Mouse (Mus musculus) lung, postnatal 10 days (tissue): ENCODE results near the gene Oxa1l.
"Not testable (repeated sequence)": the region's sequence is repeated elsewhere in the genome, so short reads cannot be mapped to it uniquely, and the experiment has no call there.

Experiments
- DNase-seq: peaks from one replicate; pipeline ENCODE4 v3.0.0; 2021

The Oxa1l gene

DNA sequence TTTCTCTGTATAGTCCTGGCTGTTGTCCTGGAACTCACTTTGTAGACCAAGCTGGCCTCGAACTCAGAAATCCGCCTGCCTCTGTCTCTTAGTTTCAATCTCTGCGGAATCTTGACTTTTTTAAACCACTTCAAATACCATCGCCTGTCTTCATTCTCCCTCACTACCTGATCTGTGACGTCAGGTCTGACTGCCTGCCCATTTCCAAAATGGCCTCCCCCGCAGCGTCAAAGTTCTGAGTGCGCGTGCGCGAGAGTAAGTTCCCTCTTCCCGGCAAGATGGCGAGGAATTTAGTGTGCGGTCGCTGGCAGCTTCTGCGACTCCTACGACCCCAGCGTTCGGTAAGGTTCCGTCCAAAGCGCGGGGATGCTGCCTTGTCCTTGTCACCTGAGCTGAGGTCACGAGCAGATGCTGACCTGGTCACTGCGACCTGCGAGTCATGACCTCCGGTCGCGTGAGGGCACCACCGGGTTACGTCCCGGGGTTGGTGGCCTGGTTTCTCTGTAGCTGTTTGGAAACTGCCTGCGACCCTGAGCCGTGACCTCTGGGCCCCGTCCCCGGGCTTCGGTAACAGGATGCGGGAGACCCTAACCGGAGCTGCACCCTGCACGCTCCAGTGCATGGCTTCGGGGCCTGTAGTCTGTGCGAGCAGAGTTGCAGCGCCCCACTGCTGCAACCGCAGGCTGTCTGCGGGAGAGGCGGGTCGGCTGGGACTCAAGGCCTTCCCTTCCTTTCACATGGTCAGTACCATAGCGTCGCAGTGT, at the start of gene Oxa1l:
TSS of gene Oxa1l (plus strand) at position 258 of the 764 bp plus-strand sequence.
- DNase-seq, result peak; percentile 98

DNA sequence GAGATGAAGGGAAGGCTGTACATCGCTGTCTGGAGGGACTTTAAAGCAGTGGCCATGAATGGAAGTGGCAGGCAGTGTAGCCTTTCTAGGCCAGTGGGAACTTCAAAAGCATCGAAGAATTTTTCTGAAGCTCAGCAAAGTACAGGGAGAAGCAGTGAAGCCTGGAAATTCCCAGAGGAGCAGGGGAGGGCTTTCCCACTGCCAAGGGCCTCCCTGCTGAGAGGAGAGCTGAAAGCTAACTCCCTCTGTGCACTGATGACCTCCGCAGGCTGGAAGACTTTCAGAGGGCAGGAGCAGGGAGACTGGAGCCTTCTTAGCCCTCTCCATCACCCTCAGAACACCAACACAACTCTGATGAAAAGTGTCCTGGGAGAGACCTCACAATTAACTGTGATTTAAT, 48.9 kb upstream of the Oxa1l start:
- DNase-seq, result no peak

DNA sequence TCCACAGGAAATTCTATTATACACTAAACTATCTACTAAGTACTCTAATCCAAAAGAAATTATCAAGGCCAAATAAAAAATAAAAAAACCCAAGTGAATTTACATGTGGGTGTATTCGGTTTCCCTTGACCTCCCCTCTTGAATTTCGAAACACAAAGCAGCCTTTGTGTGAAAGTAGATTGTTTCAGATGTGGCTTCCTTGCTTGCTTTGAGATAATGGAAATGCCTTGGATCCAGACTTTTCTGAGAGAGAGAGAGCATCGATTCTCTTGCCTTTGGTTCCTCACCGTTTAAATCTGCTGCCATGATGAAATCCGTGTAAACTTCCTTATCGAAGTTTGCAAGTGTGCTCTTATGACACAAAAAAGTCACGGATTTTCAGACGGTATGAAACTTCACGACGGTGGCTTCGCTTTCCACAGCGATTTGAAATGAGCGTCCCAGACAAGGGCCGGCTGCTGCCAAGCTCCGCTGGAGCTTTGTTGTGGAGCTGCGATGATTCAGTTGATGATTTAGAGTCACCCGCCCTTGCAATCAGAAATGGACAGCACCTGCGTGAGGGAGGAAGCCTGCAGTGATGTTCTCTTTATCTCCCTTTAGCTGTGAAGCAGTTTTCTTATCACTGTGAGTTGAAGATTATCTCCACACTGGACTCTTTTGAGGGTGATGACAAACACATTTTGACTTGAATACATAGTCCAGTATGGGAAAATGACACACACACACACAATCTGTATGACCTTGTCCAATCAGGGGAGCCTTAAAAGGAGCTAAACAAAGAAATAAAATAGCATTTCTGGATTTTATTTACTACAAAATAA, 38.9 kb upstream of the Oxa1l start:
- DNase-seq, result no peak

DNA sequence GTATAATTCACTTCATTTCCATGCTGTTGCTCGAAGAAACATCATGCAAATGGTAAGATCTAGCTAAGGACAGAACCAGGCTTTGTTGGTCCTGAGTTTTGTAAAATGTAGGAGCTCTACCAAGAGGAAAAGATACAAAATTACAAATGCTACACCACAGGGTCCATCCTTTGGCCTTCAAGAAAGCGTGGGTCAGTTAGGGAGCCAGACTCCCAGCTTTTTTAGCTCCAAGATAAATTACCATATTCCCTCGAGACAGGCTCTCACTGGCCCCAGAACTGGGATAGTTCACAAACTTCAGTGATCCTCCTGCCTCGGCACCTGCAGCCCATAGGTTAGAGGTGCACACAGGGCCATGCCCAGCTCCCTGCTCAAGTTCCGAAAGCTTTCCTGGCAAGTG, 36.1 kb upstream of the Oxa1l start:
- no peak for DNase-seq

DNA sequence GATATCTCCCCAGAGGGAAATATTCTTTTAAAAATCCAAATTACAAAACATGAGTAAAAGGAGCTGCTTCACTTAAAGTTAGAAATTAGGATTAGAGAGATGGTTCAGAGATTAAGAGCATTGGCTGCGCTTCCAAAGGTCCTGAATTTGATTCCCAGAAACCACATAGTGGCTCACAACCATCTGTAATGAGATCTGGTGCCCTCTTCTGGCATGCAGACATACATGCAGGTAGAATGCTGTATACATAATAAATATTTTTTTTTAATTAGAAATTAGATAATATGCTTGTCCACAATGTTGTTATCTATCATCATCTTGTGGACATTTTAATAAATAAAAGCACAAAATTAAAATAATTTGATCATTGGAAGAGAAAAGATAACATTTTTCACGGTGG, 32.1 kb upstream of the Oxa1l start:
- DNase-seq, result no peak

DNA sequence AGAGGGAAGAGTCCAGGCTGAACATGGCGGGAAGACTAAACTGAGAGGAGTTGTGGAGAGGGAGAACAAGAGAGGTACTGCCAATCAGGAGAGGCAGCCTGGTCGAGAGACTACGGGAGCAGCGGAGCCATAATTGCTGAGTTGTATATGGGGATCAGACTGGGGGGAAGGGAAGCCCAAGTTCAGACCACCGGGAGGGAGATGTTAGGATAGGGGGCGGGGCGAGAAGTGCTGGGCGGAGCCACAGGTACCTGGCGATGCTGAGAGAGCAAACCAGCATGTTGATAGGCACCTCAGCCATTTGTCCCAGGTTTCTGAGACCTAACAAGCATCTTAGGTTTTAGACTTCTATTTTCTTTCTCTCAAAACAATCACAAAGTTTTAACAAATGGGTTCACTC, 31.4 kb upstream of the Oxa1l start:
- no peak for DNase-seq

DNA sequence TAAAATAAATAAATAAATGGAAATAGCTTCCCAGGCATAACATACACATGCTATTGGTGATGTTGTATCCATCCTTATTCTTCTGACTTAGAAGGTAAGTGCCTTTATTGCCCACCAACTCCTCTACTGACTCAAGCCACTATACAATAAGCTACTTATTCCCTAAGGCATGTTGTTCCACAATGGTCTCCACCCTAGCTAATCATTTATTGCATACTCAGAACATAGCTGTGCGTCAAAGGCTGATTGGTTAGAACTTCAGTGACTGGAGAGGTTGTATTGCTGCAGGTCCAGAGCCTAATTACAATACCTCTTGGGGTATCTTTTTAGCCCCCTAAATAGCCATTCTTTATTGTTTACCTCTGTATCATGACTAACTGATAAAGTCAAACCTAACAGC, 29.5 kb upstream of the Oxa1l start:
- no peak for DNase-seq

DNA sequence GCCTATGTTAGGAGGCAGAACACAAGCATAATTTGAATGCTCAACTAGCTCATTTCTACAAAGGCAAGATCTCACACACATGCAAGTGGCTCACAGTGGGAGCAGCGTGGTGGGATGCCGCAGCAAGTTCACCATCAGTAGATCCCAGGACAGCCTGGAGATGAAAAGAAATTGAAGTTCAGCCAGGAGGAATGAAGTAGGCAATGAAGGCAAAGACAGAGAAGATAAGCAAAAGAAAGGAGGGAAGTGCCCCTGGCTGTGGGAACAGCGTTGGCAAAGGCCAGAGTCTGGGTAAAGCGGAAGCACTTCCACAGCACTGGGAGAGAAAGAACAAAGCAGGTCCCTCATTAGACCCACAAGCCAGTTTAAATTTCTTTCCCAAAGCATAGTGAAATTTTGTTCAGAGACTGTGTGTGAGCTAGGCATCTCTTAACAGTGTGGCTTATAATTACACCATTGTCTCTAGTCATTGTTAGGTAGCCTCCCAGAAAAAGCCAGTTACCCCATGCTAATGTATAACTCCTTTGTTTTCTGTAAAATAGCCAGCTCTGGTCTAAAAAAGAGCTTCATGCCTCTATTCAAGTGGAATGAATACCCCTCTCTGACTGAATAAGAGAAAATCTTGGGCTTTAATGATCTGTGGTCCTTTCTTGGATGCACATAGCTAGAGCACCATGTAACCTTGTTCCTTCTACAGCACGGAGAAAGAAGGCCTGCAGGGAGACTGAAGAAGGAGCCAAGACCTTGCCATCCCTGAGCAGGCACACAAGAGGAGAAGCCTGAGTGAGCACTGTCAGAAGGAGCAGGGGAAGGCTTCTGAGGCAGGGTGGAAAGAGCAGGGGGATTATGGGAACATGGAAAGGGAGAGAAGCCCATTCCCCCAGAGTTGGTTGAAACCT, 28.2 kb upstream of the Oxa1l start:
- DNase-seq, result no peak

DNA sequence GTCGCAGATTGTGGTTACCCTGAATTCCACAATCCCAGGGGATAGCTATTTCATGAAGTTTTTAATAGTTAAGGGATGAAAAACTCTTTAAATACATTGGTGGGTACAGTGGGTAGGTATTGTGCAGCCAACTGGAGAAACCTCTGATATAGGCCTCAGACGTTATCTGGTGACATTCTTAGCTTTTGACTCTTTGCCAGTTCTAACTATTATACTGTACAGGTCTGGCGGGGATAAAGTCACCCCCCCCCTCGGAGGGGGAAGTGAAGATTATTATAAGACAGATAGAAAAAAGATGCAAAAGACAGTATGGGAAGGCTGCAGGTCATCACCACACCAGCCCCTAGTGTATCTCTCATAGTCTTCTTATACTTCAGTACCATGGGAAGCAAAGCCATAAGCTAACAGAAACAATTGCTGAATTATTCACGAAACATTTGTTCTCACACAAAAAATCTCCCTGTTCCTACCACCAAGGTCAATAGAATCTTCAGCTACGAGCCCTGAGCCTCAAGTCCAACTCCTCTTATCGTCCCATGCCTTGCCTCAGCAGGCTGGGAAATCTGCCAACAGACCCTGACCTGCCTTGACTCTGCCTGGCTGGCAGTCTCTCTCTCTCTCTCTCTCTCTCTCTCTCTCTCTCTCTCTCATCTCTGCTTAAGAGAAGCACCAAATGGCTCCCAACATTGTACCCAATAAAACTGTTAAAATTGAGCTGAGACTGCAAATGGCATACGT, 27.0 kb upstream of the Oxa1l start:
- DNase-seq, result peak; percentile 14

DNA sequence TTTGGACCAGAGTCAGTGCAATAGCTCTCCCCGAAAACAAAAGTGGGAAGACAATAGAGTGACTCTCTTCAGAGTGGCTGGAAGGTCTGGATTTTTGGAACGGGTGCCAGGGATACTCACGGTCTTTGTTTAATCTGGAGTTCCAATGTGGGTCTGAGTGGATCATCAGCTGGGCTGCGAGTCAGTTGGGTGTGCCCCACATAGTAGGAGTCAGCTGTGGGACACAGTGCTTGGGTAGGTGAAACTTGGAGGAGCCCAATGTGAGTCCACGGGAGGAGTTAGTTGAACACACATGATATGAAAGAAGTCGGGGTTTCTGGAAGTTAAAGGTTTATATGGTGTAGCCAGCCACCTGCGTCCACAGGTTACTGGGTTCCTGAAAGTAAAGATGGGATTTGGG, 19.8 kb upstream of the Oxa1l start:
- no peak for DNase-seq

DNA sequence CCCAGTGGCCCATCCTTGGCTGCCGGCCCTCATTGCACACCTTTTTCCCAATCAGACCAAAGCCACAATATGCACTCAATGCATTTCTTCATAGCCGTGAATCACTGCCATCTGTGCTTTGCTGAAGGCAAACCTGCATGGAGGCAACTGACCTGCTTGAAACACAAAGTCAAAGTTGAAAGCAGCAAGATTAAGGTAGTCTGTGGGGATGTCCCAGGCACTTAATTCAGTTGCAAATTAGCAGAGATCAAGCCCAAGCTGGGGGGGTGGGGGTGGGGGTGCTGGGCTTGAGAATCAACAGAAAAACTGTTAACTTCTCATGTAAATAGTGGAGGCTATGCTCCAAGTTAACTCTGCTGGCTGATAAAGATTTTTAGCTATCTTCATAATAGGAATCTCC, 18.8 kb upstream of the Oxa1l start:
- not testable (repeated sequence) for DNase-seq

DNA sequence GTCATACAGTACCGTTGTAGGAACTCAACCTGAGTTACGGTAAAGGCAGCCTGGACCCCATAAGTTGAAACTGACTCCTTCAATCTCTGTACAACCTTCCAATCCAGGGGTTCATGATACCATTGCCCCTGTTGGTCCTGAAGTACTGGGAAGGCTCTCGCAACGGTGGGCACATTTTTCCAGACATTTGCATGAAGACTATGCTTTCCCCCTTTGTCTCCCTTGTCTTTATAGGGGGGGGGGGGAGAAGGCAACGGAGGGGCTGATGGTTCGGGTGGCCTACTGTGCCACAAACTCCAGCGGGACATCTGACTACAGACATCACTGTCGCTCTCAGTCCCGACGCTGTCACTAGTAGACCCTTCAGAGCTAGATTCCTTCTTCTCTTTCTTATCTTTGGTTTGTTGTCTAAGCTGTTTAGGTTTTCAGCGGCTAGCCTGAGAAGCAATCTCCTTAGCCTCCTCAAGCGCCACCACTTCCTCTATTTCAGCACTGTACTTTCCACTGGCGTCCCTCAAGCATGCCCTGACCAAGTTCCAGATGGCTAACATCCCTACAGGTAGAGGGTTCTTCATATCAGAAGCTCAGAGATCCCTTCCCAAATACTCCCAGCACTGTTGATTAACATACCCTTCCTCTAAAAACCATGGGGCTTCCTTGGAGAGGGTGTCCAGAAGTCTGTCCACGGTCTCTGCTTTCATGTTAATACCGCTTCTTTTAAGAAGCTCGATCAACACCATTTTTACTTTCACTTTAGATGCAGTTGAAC, 9.7 kb upstream of the Oxa1l start:
- not testable (repeated sequence) for DNase-seq

DNA sequence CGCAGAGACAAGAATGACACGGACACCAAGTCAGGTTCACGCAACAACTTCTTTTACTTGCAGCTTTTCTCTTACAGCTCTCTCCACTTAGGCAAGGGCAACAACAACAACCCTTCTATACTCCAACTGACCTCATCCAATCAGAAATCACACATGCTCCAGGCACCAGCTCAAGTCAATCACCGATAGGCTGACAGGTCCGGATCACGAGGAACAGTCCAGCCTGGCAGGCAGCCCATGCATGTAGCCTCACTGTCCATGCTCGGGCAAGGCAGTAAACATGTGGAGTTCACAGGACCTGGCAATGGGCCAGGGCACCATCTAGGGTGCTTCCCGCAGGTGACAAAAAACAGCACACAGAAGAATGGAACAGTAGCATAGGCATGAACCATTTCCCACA, 8.3 kb upstream of the Oxa1l start:
- DNase-seq, result no peak

DNA sequence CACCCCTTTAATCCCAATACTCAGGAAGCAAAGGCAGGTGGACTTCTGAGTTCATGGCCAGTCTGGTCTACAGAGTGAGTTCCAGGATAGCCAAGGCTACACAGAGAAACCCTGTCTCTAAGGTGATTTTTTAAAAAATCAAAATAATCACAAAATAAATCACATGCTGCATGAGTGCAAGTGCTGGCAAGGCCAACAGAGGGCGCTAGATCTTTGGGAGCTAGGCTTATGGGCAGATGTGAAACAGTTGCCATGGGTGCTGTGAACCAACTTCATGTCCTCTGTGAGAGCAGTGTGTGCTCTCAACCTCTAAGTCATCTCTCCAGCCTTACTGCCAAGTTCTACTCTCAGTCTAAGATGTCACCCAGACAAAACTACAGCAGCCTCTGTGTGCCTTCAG, 6.2 kb upstream of the Oxa1l start:
- no peak for DNase-seq

DNA sequence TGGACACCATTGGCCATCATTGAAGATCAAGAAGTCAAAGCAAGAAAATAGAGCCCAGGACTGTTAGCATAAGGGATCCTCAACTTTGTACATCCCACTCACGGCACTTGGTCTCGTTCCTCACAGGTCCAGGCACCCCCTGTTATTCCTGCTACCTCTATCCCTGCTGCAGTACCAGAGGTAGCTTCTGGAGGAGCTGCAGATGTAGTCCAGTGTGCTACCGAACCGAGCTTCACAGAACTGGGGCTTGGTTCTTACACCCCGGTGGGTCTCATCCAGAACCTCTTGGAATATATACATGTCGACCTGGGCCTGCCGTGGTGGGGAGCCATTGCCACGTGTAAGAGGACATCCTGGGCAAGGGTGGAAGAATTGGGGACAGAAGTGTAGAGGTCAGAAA, 2.5 kb downstream of the Oxa1l start:
- no peak for DNase-seq

DNA sequence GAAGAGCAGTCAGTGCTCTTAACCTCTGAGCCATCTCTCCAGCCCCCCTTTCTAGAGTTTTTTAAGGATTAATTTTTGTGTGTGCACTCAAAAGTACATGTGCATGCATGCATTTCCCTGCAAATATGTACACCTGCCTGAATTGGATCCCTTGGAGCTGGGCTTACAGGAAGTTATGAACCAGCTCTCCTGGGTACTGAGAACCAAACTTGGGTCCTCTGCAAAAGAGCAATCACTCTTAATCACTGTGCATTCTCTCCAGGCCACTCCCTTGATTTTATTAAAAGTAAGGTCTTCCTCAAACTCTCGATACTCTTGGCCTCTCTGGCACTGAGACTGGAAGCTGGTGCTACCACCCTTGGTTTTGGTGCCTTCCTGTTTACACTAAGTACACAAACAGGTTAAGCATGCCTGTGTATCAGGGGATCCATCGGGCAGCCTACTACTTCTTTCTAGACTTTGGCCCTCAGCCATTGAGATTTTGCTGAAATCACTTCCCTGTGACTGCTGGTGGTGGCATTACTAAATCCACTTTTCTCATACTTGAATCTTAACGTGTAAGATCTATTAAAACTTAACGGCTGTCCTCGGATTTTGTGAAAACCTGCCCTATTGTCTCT, 4.5 kb downstream of the Oxa1l start:
- no peak for DNase-seq

DNA sequence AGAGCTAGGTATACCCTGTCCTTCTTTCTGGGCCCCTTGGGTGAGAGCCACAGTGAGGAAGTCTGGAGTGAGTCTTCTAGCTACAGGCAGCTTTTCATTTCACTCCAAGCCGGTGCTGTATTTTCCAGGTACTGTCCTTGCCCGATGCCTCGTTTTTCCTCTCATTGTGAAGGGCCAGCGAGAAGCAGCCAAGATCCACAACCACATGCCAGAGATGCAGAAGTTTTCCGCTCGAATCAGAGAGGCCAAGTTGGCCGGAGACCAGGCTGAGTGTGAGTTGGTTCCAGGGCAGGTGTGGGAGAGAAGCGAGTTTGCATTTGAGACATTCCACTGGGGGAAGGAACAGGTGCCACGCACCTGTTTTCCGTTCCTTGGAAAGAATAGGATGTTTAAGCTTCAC, 5.9 kb downstream of the Oxa1l start:
- DNase-seq, result no peak

DNA sequence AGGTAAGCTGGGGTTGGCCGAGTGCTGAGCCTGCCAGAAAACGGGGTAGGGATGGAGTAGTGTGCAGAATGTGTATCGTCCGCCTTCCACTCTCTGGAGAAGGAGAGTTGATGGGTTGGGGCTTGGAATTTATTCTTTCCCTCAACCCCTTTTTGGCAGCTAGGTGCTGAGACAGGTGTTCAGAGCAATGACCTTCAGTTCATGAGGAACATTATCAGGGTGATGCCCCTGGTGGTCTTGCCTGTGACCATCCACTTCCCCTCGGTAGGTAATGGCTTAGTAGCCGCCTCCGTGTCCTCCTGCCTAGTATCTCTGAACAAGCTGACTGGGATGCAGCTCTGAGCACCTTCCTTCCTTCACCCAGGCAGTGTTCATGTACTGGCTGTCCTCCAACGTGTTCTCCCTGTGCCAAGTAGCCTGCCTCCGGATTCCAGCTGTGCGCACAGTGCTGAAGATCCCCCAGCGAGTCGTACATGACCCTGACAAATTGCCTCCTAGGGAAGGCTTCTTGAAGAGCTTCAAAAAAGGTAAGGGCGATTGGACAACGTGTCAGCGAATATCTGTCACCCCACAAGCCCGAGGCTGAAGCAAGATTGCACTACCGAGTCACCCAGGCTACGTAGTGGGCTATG, 6.9 kb downstream of the Oxa1l start:
- DNase-seq, result no peak

DNA sequence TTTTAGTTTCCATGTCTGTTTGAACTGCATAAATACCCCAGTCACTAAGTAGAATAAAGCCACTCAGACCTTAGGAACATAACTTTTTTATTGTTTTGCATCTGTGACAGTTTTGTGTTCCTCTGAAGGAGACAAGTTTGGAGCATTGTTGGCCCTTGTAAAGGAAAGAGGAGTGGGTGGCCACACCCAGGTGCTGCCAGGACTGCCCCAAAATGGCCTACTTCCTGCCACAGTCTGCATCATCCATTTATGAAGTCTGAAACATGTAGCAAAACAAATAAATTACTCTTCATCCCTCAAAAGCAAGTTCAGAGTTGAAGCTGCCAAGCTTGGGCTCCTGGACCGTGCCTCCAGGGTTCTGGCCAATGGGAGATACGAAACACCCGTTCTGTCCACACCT, 8.7 kb downstream of the Oxa1l start:
- DNase-seq, result no peak

DNA sequence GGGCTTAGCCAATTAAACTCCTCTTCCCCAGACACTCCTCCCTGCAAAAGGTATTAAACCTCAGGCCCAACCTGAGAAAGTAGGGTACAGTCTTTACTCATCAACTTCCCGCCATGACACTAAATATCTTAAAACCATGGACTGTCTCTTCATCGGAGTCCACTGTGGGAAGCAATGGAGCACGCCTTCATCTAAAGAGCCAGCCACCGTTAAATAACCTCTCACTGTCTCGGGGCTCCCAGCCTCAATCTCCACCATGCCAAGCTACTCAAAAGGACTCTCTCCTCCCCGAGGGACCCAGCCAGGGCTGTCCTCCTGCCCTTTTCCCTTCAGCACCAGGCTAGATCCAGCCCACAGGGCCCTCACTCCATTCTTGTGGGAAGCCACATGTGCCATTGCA, 10.0 kb downstream of the Oxa1l start:
- no peak for DNase-seq

DNA sequence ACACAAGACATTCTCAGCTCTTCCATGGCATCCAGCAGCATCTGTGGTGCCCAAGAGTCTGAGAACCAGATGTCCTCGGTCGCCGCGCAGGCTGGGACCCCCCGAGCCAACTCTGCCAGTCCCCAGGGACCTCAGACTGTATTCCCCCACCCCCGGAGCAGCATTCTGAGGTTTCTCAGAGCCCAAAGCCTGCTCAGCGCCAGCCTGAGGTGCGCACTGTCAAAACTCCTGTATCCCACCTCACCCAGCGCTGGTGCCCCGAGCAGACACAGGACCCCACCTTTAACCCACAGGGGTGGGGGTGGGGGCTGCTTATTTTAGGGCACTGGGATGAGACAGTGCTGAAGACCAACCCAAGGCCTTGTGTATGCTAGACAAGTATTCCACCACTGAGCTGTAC, 10.8 kb downstream of the Oxa1l start:
- DNase-seq, result no peak
